Mouse (Mus musculus) large intestine, adult 2 months (tissue): ENCODE results near the gene Fbxo46. TPM values are rescaled to one million over a fixed set of nuclear protein-coding genes. Genes with fewer than 3 reads are reported as not detected.

Source experiments
- DNase-seq: peaks from one replicate; pipeline ENCODE4 v3.0.0-alpha.2; 2012; ENCODE audit warnings: low read depth, low spot score
- WGBS: fragments of 180-500 bp; shearing (Covaris S2); methylation state at CpG from one replicate; pipeline ENCODE4 v1.1.7; 2018; 5-methylcytosine and 5-hydroxymethylcytosine counted together
- polyA plus RNA-seq: library from polyadenylated mRNA; depleted of rRNA; stranded (reverse); fragments of >200 nt; gene quantifications from 2 replicates; pipeline ENCODE4 v1.2.3, GENCODE M21; 2012

The Fbxo46 gene
- polyA plus RNA-seq, 1 experiment: 9.8 TPM

GRCm38 (mm10) chr7:19162928-19163327, 43.3 kb downstream of the Fbxo46 start:
- DNase-seq: no peak
- 80% methylated on average over 7 of the region's 7 CpGs for WGBS

GRCm38 (mm10) chr7:19163752-19164151, 44.1 kb downstream of the Fbxo46 start:
- no peak for DNase-seq
- WGBS: 17% methylated on average over 12 of the region's 12 CpGs

GRCm38 (mm10) chr7:19164189-19164588, 44.5 kb downstream of the Fbxo46 start:
- DNase-seq: no peak

GRCm38 (mm10) chr7:19164978-19165377, 45.3 kb downstream of the Fbxo46 start:
- 8% methylated on average over 13 of the region's 13 CpGs for WGBS

More at GRCm38 (mm10) chr7:19164189-19164588, 44.5 kb downstream of the Fbxo46 start:
- WGBS: 2% methylated on average over 6 of the region's 6 CpGs

GRCm38 (mm10) chr7:19165656-19166423, 46.2 kb downstream of the Fbxo46 start, which contains the start of gene Gipr:
TSS of gene Gipr (minus strand) at chr7:19166127.
- no peak for DNase-seq
- 14% methylated on average over 14 of the region's 14 CpGs for WGBS

More at GRCm38 (mm10) chr7:19164978-19165377, 45.3 kb downstream of the Fbxo46 start:
- no peak for DNase-seq

- DNase-seq: no peak
- 86% methylated on average over 3 of the region's 3 CpGs for WGBS
These were observed 47.3 kb downstream of the Fbxo46 start for GRCm38 (mm10) chr7:19166990-19167389.

- 59% methylated on average over 10 of the region's 10 CpGs for WGBS
- DNase-seq: no peak
These were observed 49.8 kb downstream of the Fbxo46 start for GRCm38 (mm10) chr7:19169506-19169905.

GRCm38 (mm10) chr7:19170142-19170541, 50.5 kb downstream of the Fbxo46 start:
- WGBS: 48% methylated on average over 8 of the region's 8 CpGs
- DNase-seq: no peak

GRCm38 (mm10) chr7:19171831-19172230, 52.2 kb downstream of the Fbxo46 start:
- no peak for DNase-seq
- 70% methylated on average over 8 of the region's 8 CpGs for WGBS

- 3% methylated on average over 17 of the region's 17 CpGs for WGBS
- no peak for DNase-seq
These were observed 53.2 kb downstream of the Fbxo46 start for GRCm38 (mm10) chr7:19172874-19173273.

- DNase-seq: no peak
- 4% methylated on average over 30 of the region's 30 CpGs for WGBS
These were observed 56.3 kb downstream of the Fbxo46 start, which contains the start of gene Eml2 for GRCm38 (mm10) chr7:19175708-19176515. TSS of gene Eml2 (plus strand) at chr7:19176421.

GRCm38 (mm10) chr7:19176516-19176947, 56.9 kb downstream of the Fbxo46 start:
- 17% methylated on average over 21 of the region's 21 CpGs for WGBS
- DNase-seq: no peak

- 71% methylated on average over 7 of the region's 7 CpGs for WGBS
- DNase-seq: no peak
These were observed 57.6 kb downstream of the Fbxo46 start for GRCm38 (mm10) chr7:19177216-19177615.

GRCm38 (mm10) chr7:19178035-19178434, 58.4 kb downstream of the Fbxo46 start:
- DNase-seq: no peak
- WGBS: 22% methylated on average over 18 of the region's 18 CpGs

GRCm38 (mm10) chr7:19178443-19179092, 58.9 kb downstream of the Fbxo46 start:
- no peak for DNase-seq
- WGBS: 9% methylated on average over 27 of the region's 27 CpGs

GRCm38 (mm10) chr7:19179173-19179572, 59.5 kb downstream of the Fbxo46 start:
- 3% methylated on average over 30 of the region's 32 CpGs for WGBS
- DNase-seq: no peak

- DNase-seq: no peak
- 30% methylated on average over 6 of the region's 6 CpGs for WGBS
These were observed 60.3 kb downstream of the Fbxo46 start for GRCm38 (mm10) chr7:19179936-19180335.

- under 1% methylated on average over 27 of the region's 27 CpGs for WGBS
- no peak for DNase-seq
These were observed 61.3 kb downstream of the Fbxo46 start for GRCm38 (mm10) chr7:19180862-19181429.

- DNase-seq: no peak
- 77% methylated on average over 2 of the region's 2 CpGs for WGBS
These were observed 64.6 kb downstream of the Fbxo46 start for GRCm38 (mm10) chr7:19184250-19184649.

- 70% methylated on average over 6 of the region's 6 CpGs for WGBS
- no peak for DNase-seq
These were observed 65.1 kb downstream of the Fbxo46 start for GRCm38 (mm10) chr7:19184758-19185157.
